Mouse (Mus musculus) G1E (cell line): ENCODE measurements around the gene Zc3h10.

Source experiments
- CTCF ChIP-seq: IDR thresholded peaks from 2 replicates; pipeline ENCODE4 v1.5.1; 2012; ENCODE audit warnings: low read depth, low read length, inconsistent platforms, mixed read lengths
- TAL1 ChIP-seq: conservative IDR thresholded peaks from 2 replicates; pipeline ENCODE4 v1.6.1; 2012; ENCODE audit warnings: low read depth, low read length, inconsistent platforms, mixed read lengths

- TF ChIP-seq CTCF: no peak
- no peak for TF ChIP-seq TAL1
Observed at GRCm38 (mm10) chr10:128516029-128516428, 31.5 kb downstream of the Zc3h10 start.
